Mouse (Mus musculus): ENCODE measurements around the gene Gm9117. TPM values are rescaled to one million over a fixed set of nuclear protein-coding genes. Genes with fewer than 3 reads are reported as not detected.

Gene Gm9117
- polyA plus RNA-seq (2017; shearing (Covaris generic)): under 1 TPM in 1 of 2 experiments, not detected in 1; 0.21 TPM

GRCm38 (mm10) chr3:93943443-93943842 lies at the start of gene Gm9117:
TSS of gene Gm9117 (minus strand) at chr3:93943543.

DNA sequence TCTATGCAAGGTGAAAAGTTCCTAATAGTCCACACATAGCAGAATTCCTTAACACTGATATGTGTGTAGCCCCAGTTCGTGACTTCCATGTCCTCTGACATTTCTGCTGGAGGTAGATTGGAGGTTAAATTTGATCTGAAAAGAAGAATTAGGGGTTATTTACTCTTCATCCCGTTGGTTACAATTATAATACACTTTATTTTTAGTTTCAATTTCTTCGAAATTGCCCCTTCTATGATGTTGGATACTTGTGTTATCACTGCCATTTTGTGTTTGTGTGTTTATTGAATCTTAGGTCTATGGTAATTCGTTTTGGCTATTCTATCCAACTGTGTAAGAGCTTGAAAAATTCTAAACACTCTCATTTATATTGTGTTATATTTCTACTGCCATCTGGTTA lies 17.9 kb upstream of the Gm9117 start, which contains the start of gene Tdpoz5:
Tdpoz5 (minus strand) TSS at position 101 of the 400 bp plus-strand sequence.

Other genes starting within 250 kb of the Gm9117 start
- not detected for gene Gm5773, start 170.5 kb downstream of the Gm9117 start, polyA plus RNA-seq (2017; shearing (Covaris generic))
- gene Tdpoz4, start 147.1 kb downstream of the Gm9117 start, polyA plus RNA-seq (2017; shearing (Covaris generic)): not detected
- gene Tdpoz3, start 117.5 kb downstream of the Gm9117 start, polyA plus RNA-seq (2017; shearing (Covaris generic)): not detected
- gene Tdpoz5, start 17.8 kb upstream of the Gm9117 start, polyA plus RNA-seq (2017; shearing (Covaris generic)): under 1 TPM in 1 of 2 experiments, not detected in 1; 0.31 TPM
- not detected for gene Gm9125, start 111.3 kb upstream of the Gm9117 start, polyA plus RNA-seq (2017; shearing (Covaris generic))
- under 1 TPM in 1 of 2 experiments, not detected in 1; 0.31 TPM for gene Gm10697, start 129.1 kb upstream of the Gm9117 start, polyA plus RNA-seq (2017; shearing (Covaris generic))
- not detected for gene Gm10696, start 234.7 kb upstream of the Gm9117 start, polyA plus RNA-seq (2017; shearing (Covaris generic))

Data from activated CD4-positive, CD25-positive, alpha-beta regulatory T cell (primary cell).